Mouse (Mus musculus) liver, embryonic 12.5 days (tissue): ENCODE results near the gene Cnfn. TPM values are rescaled to one million over a fixed set of nuclear protein-coding genes. Genes with fewer than 3 reads are reported as not detected.
A peak's percentile ranks its signal among the peaks of the same experiment; 100 is the strongest.

Experiments
- ATAC-seq: fragments of 200-750 bp; cut with Nextera tagmentation; 2 replicates; pipeline ENCODE4 v1.8.0; 2017; ENCODE audit warnings: moderate number of reproducible peaks, mild to moderate bottlenecking, moderate library complexity
- H3K27ac ChIP-seq: fragments of 300-500 bp; sonication (generic); 2 replicates; pipeline ENCODE4 v1.5.1; 2016; ENCODE audit warnings: mild to moderate bottlenecking
- H3K27me3 ChIP-seq: fragments of 300-500 bp; sonication (generic); replicated peaks from 2 replicates; pipeline ENCODE4 v1.6.1; 2016; ENCODE audit warnings: mild to moderate bottlenecking, moderate library complexity
- H3K36me3 ChIP-seq: fragments of 300-500 bp; sonication (generic); 2 replicates; pipeline ENCODE4 v1.6.1; 2016; ENCODE audit warnings: mild to moderate bottlenecking, moderate library complexity
- H3K4me1 ChIP-seq: fragments of 300-500 bp; sonication (generic); 2 replicates; pipeline ENCODE4 v1.6.1; 2016
- H3K4me2 ChIP-seq: fragments of 300-500 bp; sonication (generic); 2 replicates; pipeline ENCODE4 v1.6.1; 2016; ENCODE audit warnings: mild to moderate bottlenecking, moderate library complexity
- H3K4me3 ChIP-seq: fragments of 300-500 bp; sonication (generic); 2 replicates; pipeline ENCODE4 v1.5.1; 2016; ENCODE audit warnings: mild to moderate bottlenecking, moderate library complexity
- H3K9ac ChIP-seq: fragments of 300-500 bp; sonication (generic); 2 replicates; pipeline ENCODE4 v1.6.1; 2016; ENCODE audit warnings: mild to moderate bottlenecking, moderate library complexity
- H3K9me3 ChIP-seq: fragments of 300-500 bp; sonication (generic); replicated peaks from 2 replicates; pipeline ENCODE4 v1.6.1; 2016; ENCODE audit warnings: mild to moderate bottlenecking, moderate library complexity
- WGBS: fragments of 180-500 bp; shearing (Covaris S2); methylation state at CpG from one replicate; pipeline ENCODE4 v1.1.7; 2016; ENCODE audit not compliant: insufficient replicate concordance; 5-methylcytosine and 5-hydroxymethylcytosine counted together
- polyA plus RNA-seq: library from polyadenylated mRNA; unstranded; fragments of >200 nt; fragmentation: Nextera tagmentation; extraction: Ambion mirVana; gene quantifications from 2 replicates; pipeline ENCODE4 v1.2.1, GENCODE M21; 2016

Gene Cnfn
- polyA plus RNA-seq, 1 experiment from 2014 or later: not detected

GRCm38 (mm10) chr7:25378181-25379100 is 8.9 kb upstream of the Cnfn start:
- H3K9ac ChIP-seq: no peak overlapping the region
- no peak overlapping the region for H3K27ac ChIP-seq
- no peak overlapping the region for H3K4me3 ChIP-seq
- WGBS: 65% methylated on average over 13 of the region's 13 CpGs
- H3K36me3 ChIP-seq: peaks cover 2% of the 10 kb centered on the region; the same call in 1 of the 2 replicates
- ATAC-seq: no peak
- peaks cover 36% of the 10 kb centered on the region for H3K4me1 ChIP-seq
- H3K4me2 ChIP-seq: no peak overlapping the region
- H3K27me3 ChIP-seq: no peaks in the 10 kb centered on the region
- H3K9me3 ChIP-seq: no peaks in the 10 kb centered on the region

GRCm38 (mm10) chr7:25377100-25377700 is 7.7 kb upstream of the Cnfn start:
- Histone ChIP-seq H3K4me1 (peaks cover 36% of the 10 kb centered on the region), H3K9ac (no peak overlapping the region), H3K27ac (no peak overlapping the region), H3K27me3 (no peaks in the 10 kb centered on the region; the same call in 1 of the 2 replicates), H3K4me3 (peak overlapping the region; percentile 43; the same call in 1 of the 2 replicates), H3K9me3 (no peaks in the 10 kb centered on the region), H3K36me3 (no peaks in the 10 kb centered on the region; the same call in 1 of the 2 replicates), H3K4me2 (peak overlapping the region; percentile 64)
- 49% methylated on average over 6 of the region's 8 CpGs for WGBS
- ATAC-seq: no peak

DNA sequence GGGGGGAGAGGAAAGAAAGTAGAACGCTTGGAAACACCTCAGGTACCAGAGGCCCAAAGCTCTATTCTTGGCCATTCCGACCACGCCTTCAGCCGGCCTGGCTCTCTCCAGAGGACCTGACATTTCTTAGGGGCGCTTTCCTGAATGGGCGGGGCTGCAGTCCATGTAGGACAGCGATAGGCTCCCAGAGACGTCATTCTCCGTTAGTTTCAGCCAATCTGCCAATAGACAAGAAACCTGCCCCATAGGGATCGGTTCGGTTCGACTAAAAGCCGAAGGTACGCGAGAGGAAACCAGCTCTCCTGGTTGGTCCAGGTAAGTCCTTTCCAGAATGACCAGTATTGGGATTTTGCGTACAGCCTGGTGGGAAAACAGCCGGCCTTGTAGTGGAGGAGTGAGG is 7.0 kb upstream of the Cnfn start:
- Histone ChIP-seq H3K27me3 (no peaks in the 10 kb centered on the region; the same call in 1 of the 2 replicates), H3K36me3 (no peaks in the 10 kb centered on the region), H3K4me3 (peak overlapping the region; percentile 43), H3K27ac (no peak overlapping the region), H3K4me2 (peak overlapping the region; percentile 64), H3K9me3 (no peaks in the 10 kb centered on the region), H3K4me1 (peaks cover 36% of the 10 kb centered on the region), H3K9ac (peak overlapping the region; percentile 24; the same call in 1 of the 2 replicates)
- ATAC-seq: peak; percentile 44
- WGBS: 4% methylated on average over 17 of the region's 17 CpGs

- Histone ChIP-seq H3K9me3 (no peaks in the 10 kb centered on the region), H3K27me3 (peaks cover 34% of the 10 kb centered on the region), H3K4me1 (peaks cover 13% of the 10 kb centered on the region), H3K4me2 (no peak overlapping the region), H3K27ac (no peak overlapping the region), H3K36me3 (no peaks in the 10 kb centered on the region), H3K4me3 (no peak overlapping the region), H3K9ac (no peak overlapping the region)
- WGBS: 72% methylated on average over 5 of the region's 5 CpGs
- no peak for ATAC-seq
These were observed 2.9 kb upstream of the Cnfn start for GRCm38 (mm10) chr7:25372441-25372840.

DNA sequence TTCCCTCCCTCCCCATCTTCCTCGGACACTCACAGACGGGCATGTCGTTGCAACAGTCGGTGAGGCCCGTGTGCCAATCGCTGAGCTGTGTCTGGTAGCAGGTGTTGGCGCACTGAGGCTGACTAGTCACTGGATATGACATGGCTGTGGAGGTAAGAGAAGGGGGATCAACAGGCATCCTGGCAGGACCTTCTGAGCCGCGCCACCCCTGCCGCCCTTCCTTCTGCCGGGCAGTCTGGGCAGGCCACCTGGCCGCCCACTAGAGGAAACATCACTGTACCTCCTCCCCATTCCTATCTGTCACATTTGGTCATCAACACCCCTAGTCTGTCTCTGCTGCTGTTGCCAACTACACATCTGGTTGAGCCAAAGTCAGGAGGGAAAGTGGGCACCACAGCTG is 1.2 kb downstream of the Cnfn start:
- Histone ChIP-seq H3K27me3 (peaks cover 69% of the 10 kb centered on the region), H3K4me1 (no peaks in the 10 kb centered on the region), H3K4me3 (no peak overlapping the region), H3K9ac (no peak overlapping the region), H3K9me3 (no peaks in the 10 kb centered on the region), H3K36me3 (no peaks in the 10 kb centered on the region), H3K27ac (no peak overlapping the region), H3K4me2 (no peak overlapping the region)
- 33% methylated on average over 12 of the region's 12 CpGs for WGBS
- no peak for ATAC-seq

DNA sequence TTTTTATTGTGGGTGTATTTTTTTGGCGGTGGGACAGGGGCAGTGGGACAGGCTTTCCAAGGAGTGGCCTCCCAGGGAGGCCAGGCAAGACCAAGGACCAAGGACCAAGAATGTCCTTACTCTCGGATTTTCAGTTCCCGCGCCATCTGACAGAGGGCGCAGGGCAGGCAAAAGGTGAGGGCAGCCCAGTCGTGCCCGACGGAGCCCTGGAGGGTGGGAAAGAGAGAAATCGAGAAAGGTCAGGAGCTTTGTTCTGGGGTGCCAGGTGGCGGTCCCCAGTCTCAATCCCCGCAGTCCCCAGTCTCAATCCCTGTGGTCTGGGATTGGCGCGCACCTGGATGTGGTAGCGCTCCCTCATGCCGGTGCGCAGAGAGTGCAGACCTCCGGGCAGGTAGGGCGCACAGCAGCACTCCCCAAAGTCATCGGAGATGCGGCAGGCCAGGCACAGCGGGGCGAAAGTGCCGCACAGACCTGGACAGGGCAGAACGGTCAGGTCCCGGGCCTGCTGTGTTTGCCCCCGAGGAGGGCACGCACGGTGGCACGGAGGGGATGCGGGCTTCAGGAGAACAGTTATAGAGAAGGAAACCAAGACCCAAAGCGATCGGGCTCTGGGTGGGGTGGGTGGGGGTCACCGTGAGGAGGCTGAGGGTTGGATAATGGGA is 1.8 kb downstream of the Cnfn start:
- WGBS: 4% methylated on average over 33 of the region's 33 CpGs
- H3K27ac ChIP-seq: no peak overlapping the region
- H3K4me3 ChIP-seq: no peak overlapping the region
- H3K4me2 ChIP-seq: no peak overlapping the region; the same call in 1 of the 2 replicates
- no peak overlapping the region for H3K9ac ChIP-seq
- H3K36me3 ChIP-seq: no peaks in the 10 kb centered on the region
- no peaks in the 10 kb centered on the region for H3K4me1 ChIP-seq
- ATAC-seq: no peak
- no peaks in the 10 kb centered on the region for H3K9me3 ChIP-seq
- peaks cover 69% of the 10 kb centered on the region for H3K27me3 ChIP-seq

- Histone ChIP-seq H3K4me3 (no peak overlapping the region), H3K36me3 (no peaks in the 10 kb centered on the region), H3K4me2 (no peak overlapping the region), H3K4me1 (no peaks in the 10 kb centered on the region), H3K27me3 (peaks cover 69% of the 10 kb centered on the region), H3K27ac (no peak overlapping the region), H3K9ac (no peak overlapping the region), H3K9me3 (no peaks in the 10 kb centered on the region)
- ATAC-seq: no peak
- WGBS: 43% methylated on average over 13 of the region's 13 CpGs
These were observed 3.4 kb downstream of the Cnfn start for GRCm38 (mm10) chr7:25365937-25366625.

- Histone ChIP-seq H3K27ac (no peak overlapping the region), H3K9me3 (no peaks in the 10 kb centered on the region), H3K9ac (no peak overlapping the region), H3K4me3 (no peak overlapping the region), H3K36me3 (peaks cover 6% of the 10 kb centered on the region; the same call in 1 of the 2 replicates), H3K27me3 (peaks cover 46% of the 10 kb centered on the region), H3K4me2 (no peak overlapping the region), H3K4me1 (no peaks in the 10 kb centered on the region)
- ATAC-seq: no peak
- 83% methylated on average over 17 of the region's 17 CpGs for WGBS
These were observed 5.9 kb downstream of the Cnfn start for GRCm38 (mm10) chr7:25363632-25364031.

GRCm38 (mm10) chr7:25363151-25363550 is 6.4 kb downstream of the Cnfn start:
- H3K27me3 ChIP-seq: peaks cover 42% of the 10 kb centered on the region
- H3K4me3 ChIP-seq: no peak overlapping the region
- no peak overlapping the region for H3K4me2 ChIP-seq
- peaks cover 6% of the 10 kb centered on the region; the same call in 1 of the 2 replicates for H3K36me3 ChIP-seq
- no peak overlapping the region for H3K9ac ChIP-seq
- ATAC-seq: no peak
- H3K9me3 ChIP-seq: no peaks in the 10 kb centered on the region
- 81% methylated on average over 19 of the region's 19 CpGs for WGBS
- no peak overlapping the region for H3K27ac ChIP-seq
- H3K4me1 ChIP-seq: no peaks in the 10 kb centered on the region

DNA sequence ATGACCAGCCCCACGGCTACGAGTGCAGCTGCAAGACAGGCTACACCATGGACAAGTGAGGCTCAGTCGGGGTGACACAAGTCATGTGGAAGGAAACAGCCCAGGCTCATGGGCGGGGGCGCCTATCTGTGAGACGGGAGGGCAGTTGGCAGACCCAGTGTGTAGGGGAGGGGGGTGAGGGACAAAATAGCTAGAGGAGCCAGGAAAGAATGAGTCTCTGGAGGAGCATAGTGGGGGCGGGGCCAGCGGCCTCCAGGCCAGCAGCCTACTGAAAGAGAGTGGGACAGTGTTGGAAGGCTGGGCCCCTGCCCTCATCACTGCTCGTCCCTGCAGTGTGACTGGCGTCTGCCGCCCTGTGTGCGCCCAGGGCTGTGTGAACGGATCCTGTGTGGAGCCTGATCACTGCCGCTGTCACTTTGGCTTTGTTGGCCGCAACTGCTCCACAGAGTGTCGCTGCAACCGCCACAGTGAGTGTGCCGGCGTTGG is 10.8 kb downstream of the Cnfn start:
- H3K4me3 ChIP-seq: no peak overlapping the region
- no peak overlapping the region for H3K4me2 ChIP-seq
- H3K36me3 ChIP-seq: peaks cover 6% of the 10 kb centered on the region; the same call in 1 of the 2 replicates
- H3K9ac ChIP-seq: no peak overlapping the region
- H3K4me1 ChIP-seq: no peaks in the 10 kb centered on the region
- H3K27me3 ChIP-seq: no peaks in the 10 kb centered on the region
- WGBS: 80% methylated on average over 19 of the region's 19 CpGs
- no peaks in the 10 kb centered on the region for H3K9me3 ChIP-seq
- no peak overlapping the region for H3K27ac ChIP-seq
- ATAC-seq: no peak

GRCm38 (mm10) chr7:25348861-25349260 is 20.7 kb downstream of the Cnfn start:
- no peak overlapping the region for H3K27ac ChIP-seq
- H3K27me3 ChIP-seq: no peaks in the 10 kb centered on the region
- H3K9ac ChIP-seq: no peak overlapping the region
- H3K36me3 ChIP-seq: peaks cover 32% of the 10 kb centered on the region
- WGBS: 64% methylated on average over 8 of the region's 8 CpGs
- no peaks in the 10 kb centered on the region for H3K4me1 ChIP-seq
- H3K4me2 ChIP-seq: no peak overlapping the region
- H3K9me3 ChIP-seq: 0 out of 2 replicates have a peak, but pooled peaks cover 4% of the 10 kb centered on the region
- no peak overlapping the region for H3K4me3 ChIP-seq
- ATAC-seq: no peak
